Mouse (Mus musculus) heart, adult 2 months (tissue): ENCODE data around the gene Ddit4.

Source experiments
- CTCF ChIP-seq: fragments of 200-600 bp; IDR thresholded peaks from 2 replicates; pipeline ENCODE4 v1.8.1; 2022; ENCODE audit warnings: antibody characterized with exemption, mild to moderate bottlenecking, moderate library complexity
- POLR2A ChIP-seq: fragments of 200-500 bp; IDR thresholded peaks from 2 replicates; pipeline ENCODE4 v1.6.1; 2011; ENCODE audit warnings: mild to moderate bottlenecking, low read depth, low read length, control low read depth; ENCODE audit not compliant: insufficient read depth

GRCm38 (mm10) chr10:59953564-59954039 lies 2.0 kb upstream of the Ddit4 start:
- TF ChIP-seq POLR2A (no peak), CTCF (no peak)
